ENCODE assay signal across 9 mouse cellular contexts in the genomic region with DNA sequence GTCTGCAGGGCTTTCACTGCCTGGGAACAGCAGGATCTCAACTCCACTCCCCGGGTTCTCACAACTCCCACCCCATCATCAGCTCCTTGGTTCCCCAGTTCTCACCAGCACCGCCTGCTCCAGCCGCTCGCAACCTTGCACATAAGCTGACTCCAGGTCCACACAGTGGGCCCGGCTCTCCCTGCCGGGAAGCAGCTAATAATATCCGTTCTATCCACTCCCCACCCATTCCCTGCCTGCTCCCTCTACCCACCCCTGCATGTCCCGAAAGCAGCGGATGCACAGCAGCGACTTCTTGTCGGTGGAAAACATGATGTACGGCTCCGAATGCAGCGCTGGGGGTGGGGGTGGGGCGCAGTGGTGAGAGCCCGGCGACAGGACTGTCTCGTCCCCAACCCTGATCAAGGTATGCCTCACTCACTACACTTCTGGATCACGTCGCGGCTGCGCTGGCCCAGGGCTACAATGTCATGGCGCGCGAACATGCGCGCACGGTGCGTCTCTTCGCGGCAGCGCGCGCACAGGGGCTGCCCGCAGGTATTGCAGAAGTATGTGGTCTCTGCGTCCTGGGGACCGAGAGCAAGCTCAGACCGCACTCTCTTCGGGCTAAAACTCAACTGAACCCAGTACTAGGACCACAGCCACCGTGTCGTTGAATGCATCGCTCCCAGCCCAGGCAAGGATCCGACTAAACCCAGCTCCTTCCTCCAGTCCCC. TPM values are rescaled to one million over a fixed set of nuclear protein-coding genes. Genes with fewer than 3 reads are reported as not detected.
DNase-seq lines count a peak whose midpoint lies in the region; ATAC-seq and TF ChIP-seq lines count a peak whose summit lies in the region.
"Had no signal": no experiment of that assay in that cellular context is flagged by ENCODE, and none has a peak within 500 bp of the region (broad histone marks: within the 10 kb centered on the region; RNA-seq: fewer than 3 reads in every experiment).

No protein-coding gene starts in this region.

- no peaks in the 10 kb centered on the region for H3K9me3 ChIP-seq in lung, embryonic 14.5 days (ENCODE audit: low read depth, low read length)
- H3K9me3 ChIP-seq in forebrain, embryonic 10.5 days = no peaks in the 10 kb centered on the region
- no peaks in the 10 kb centered on the region for H3K9me3 ChIP-seq in limb, embryonic 11.5 days (ENCODE audit: control insufficient read depth, low read length)

- no peak for TF ChIP-seq POLR2A in olfactory bulb, adult 2 months (IDR thresholded peaks at IDR 0.05; ENCODE audit: insufficient read depth, low read depth, low read length)

- no peaks in the 10 kb centered on the region for H3K4me1 ChIP-seq in lung, embryonic 14.5 days (ENCODE audit: insufficient read depth)
- H3K4me1 ChIP-seq in forebrain, embryonic 10.5 days = peaks cover 53% of the 10 kb centered on the region
- H3K4me1 ChIP-seq in limb, embryonic 11.5 days (ENCODE audit: control insufficient read depth, insufficient read depth, low read length) = peaks cover 21% of the 10 kb centered on the region; the same call in 1 of the 2 replicates
- peaks cover 29% of the 10 kb centered on the region for H3K4me1 ChIP-seq in olfactory bulb, adult 2 months (ENCODE audit: control insufficient read depth, insufficient read depth, low read length)

- no peak for TF ChIP-seq CTCF in lung, embryonic 14.5 days (IDR thresholded peaks at IDR 0.05; ENCODE audit: low read depth)
- no peak for TF ChIP-seq CTCF in olfactory bulb, adult 2 months (IDR thresholded peaks at IDR 0.05; ENCODE audit: insufficient read depth, low read depth, low read length)

- peak overlapping the region; percentile 2; the same call in 1 of the 2 replicates for H3K9ac ChIP-seq in lung, embryonic 14.5 days
- peak overlapping the region; percentile 12; the same call in 1 of the 2 replicates for H3K9ac ChIP-seq in limb, embryonic 11.5 days (ENCODE audit: low read length)

- peaks cover 74% of the 10 kb centered on the region for H3K27me3 ChIP-seq in lung, embryonic 14.5 days (ENCODE audit: insufficient read depth, low read length)
- peaks cover 84% of the 10 kb centered on the region for H3K27me3 ChIP-seq in forebrain, embryonic 10.5 days (ENCODE audit: poor library complexity, severe bottlenecking)
- peaks cover 70% of the 10 kb centered on the region for H3K27me3 ChIP-seq in limb, embryonic 11.5 days (ENCODE audit: control insufficient read depth, insufficient read depth, low read length)

- H3K4me3 ChIP-seq in lung, embryonic 14.5 days (ENCODE audit: low read depth, low read length) = peak overlapping the region; percentile 23
- H3K4me3 ChIP-seq in forebrain, embryonic 10.5 days = peak overlapping the region; percentile 41
- H3K4me3 ChIP-seq in limb, embryonic 11.5 days (ENCODE audit: low read depth, low read length) = peak overlapping the region; percentile 20
- H3K4me3 ChIP-seq in olfactory bulb, adult 2 months (ENCODE audit: insufficient read depth, low read depth, low read length) = peak overlapping the region; percentile 34

- DNase-seq in lung, embryonic 14.5 days = no peak
- DNase-seq in lung, postnatal 25 days (ENCODE audit: low spot score) = no peak
- DNase-seq in forebrain, embryonic 10.5 days (ENCODE audit: extremely low spot score, low spot score) = no peak
- peak; percentile 43 for DNase-seq in limb, embryonic 11.5 days (ENCODE audit: low spot score)
- DNase-seq in layer of hippocampus, adult 18-20 months (ENCODE audit: low spot score in 2 of 2) = no peak
- no peak for DNase-seq in ovary, postnatal 10 days (ENCODE audit: low spot score)
- DNase-seq in thymus, postnatal 0 days (ENCODE audit: low spot score) = no peak

- peak overlapping the region; percentile 50 for H3K4me2 ChIP-seq in lung, embryonic 14.5 days
- peak overlapping the region; percentile 45 for H3K4me2 ChIP-seq in limb, embryonic 11.5 days (ENCODE audit: low read depth, severe bottlenecking)

- under 1% methylated on average over 43 of the region's 43 CpGs for WGBS in lung, embryonic 14.5 days
- WGBS in forebrain, embryonic 10.5 days = under 1% methylated on average over 43 of the region's 43 CpGs
- WGBS in limb, embryonic 11.5 days = under 1% methylated on average over 43 of the region's 43 CpGs
- 1% methylated on average over 43 of the region's 43 CpGs for WGBS in olfactory bulb, adult 2 months

- no peak overlapping the region for H3K27ac ChIP-seq in lung, embryonic 14.5 days (ENCODE audit: low read depth)
- H3K27ac ChIP-seq in forebrain, embryonic 10.5 days = no peak overlapping the region
- H3K27ac ChIP-seq in limb, embryonic 11.5 days (replicated peaks; ENCODE audit: low read depth, low read length) = no peak overlapping the region
- H3K27ac ChIP-seq in olfactory bulb, adult 2 months (ENCODE audit: insufficient read depth, low read depth, low read length) = no peak overlapping the region

- no peaks in the 10 kb centered on the region for H3K36me3 ChIP-seq in lung, embryonic 14.5 days (ENCODE audit: insufficient read depth)
- H3K36me3 ChIP-seq in forebrain, embryonic 10.5 days (replicated peaks) = no peaks in the 10 kb centered on the region
- H3K36me3 ChIP-seq in limb, embryonic 11.5 days (ENCODE audit: control insufficient read depth, insufficient read depth, low read length) = no peaks in the 10 kb centered on the region

- no peak for ATAC-seq in lung, embryonic 14.5 days (ENCODE audit: insufficient read depth)
- ATAC-seq in limb, embryonic 11.5 days (ENCODE audit: insufficient number of reproducible peaks, low FRiP score, low TSS enrichment, low read depth) = no peak

RNA-seq across cellular contexts. Expression of a gene that starts 3.1 kb away (rescaled TPM):
- 0.36 and 0.65 TPM in 2 replicates for polyA plus RNA-seq in lung, embryonic 14.5 days (2014; fragmentation: Nextera tagmentation; extraction: Ambion mirVana)
- polyA plus RNA-seq in forebrain, embryonic 10.5 days (2016; fragmentation: Nextera tagmentation; extraction: Ambion mirVana) = 0.92 and 1.3 TPM in 2 replicates
- 0.19 and 0.92 TPM in 2 replicates for polyA plus RNA-seq in limb, embryonic 11.5 days (2014; fragmentation: Nextera tagmentation; extraction: Ambion mirVana)
- not detected in 2 replicates for polyA plus RNA-seq in olfactory bulb, adult 2 months (2012; ENCODE audit: insufficient read depth, insufficient read length, low replicate concordance, missing spikeins)
- 10 to 100 TPM in 1 of 2 experiments, 1 to 10 TPM in 1; 8.1 to 10.2 TPM for total RNA-seq in layer of hippocampus, adult 18-20 months (2021)
- polyA plus RNA-seq in thymus, postnatal 0 days (2015; fragmentation: Nextera tagmentation; extraction: Ambion mirVana) = 0.09 TPM in 1 of 2 replicates, not detected in the other
- total RNA-seq: gastrocnemius, adult 18-20 months had no signal

RNA-seq across cellular contexts. Expression of a gene that starts 9.9 kb away (rescaled TPM):
- polyA plus RNA-seq in lung, embryonic 14.5 days (2014; fragmentation: Nextera tagmentation; extraction: Ambion mirVana) = 428 and 464 TPM in 2 replicates
- 363 and 368 TPM in 2 replicates for polyA plus RNA-seq in forebrain, embryonic 10.5 days (2016; fragmentation: Nextera tagmentation; extraction: Ambion mirVana)
- 453 and 467 TPM in 2 replicates for polyA plus RNA-seq in limb, embryonic 11.5 days (2014; fragmentation: Nextera tagmentation; extraction: Ambion mirVana)
- not detected in 2 replicates for polyA plus RNA-seq in olfactory bulb, adult 2 months (2012; ENCODE audit: insufficient read depth, insufficient read length, low replicate concordance, missing spikeins)
- 100 to 1,000 TPM; 204 to 205 TPM for total RNA-seq in layer of hippocampus, adult 18-20 months (2021)
- 557 and 592 TPM in 2 replicates for polyA plus RNA-seq in thymus, postnatal 0 days (2015; fragmentation: Nextera tagmentation; extraction: Ambion mirVana)

RNA-seq across cellular contexts. Expression of a gene that starts 18.6 kb away (rescaled TPM):
- polyA plus RNA-seq in lung, embryonic 14.5 days (2014; fragmentation: Nextera tagmentation; extraction: Ambion mirVana) = 31.2 and 31.8 TPM in 2 replicates
- polyA plus RNA-seq in forebrain, embryonic 10.5 days (2016; fragmentation: Nextera tagmentation; extraction: Ambion mirVana) = 23.3 and 26.1 TPM in 2 replicates
- polyA plus RNA-seq in limb, embryonic 11.5 days (2014; fragmentation: Nextera tagmentation; extraction: Ambion mirVana) = 28.3 and 29.9 TPM in 2 replicates
- polyA plus RNA-seq in olfactory bulb, adult 2 months (2012; ENCODE audit: insufficient read depth, insufficient read length, low replicate concordance, missing spikeins) = not detected in 2 replicates
- 10 to 100 TPM; 41.6 to 45.4 TPM for total RNA-seq in layer of hippocampus, adult 18-20 months (2021)
- 19.2 and 19.7 TPM in 2 replicates for polyA plus RNA-seq in thymus, postnatal 0 days (2015; fragmentation: Nextera tagmentation; extraction: Ambion mirVana)

RNA-seq across cellular contexts. Expression of a gene that starts 22.8 kb away (rescaled TPM):
- 0.03 and 0.07 TPM in 2 replicates for polyA plus RNA-seq in lung, embryonic 14.5 days (2014; fragmentation: Nextera tagmentation; extraction: Ambion mirVana)
- polyA plus RNA-seq in forebrain, embryonic 10.5 days (2016; fragmentation: Nextera tagmentation; extraction: Ambion mirVana) = 0.09 and 0.31 TPM in 2 replicates
- polyA plus RNA-seq in limb, embryonic 11.5 days (2014; fragmentation: Nextera tagmentation; extraction: Ambion mirVana) = 0.05 TPM in 1 of 2 replicates, not detected in the other
- polyA plus RNA-seq in olfactory bulb, adult 2 months (2012; ENCODE audit: insufficient read depth, insufficient read length, low replicate concordance, missing spikeins) = 36.3 TPM in 1 of 2 replicates, not detected in the other
- total RNA-seq in layer of hippocampus, adult 18-20 months (2021) = 100 to 1,000 TPM; 129 to 131 TPM
- 0.03 and 0.07 TPM in 2 replicates for polyA plus RNA-seq in thymus, postnatal 0 days (2015; fragmentation: Nextera tagmentation; extraction: Ambion mirVana)

RNA-seq across cellular contexts. Expression of a gene that starts 24.2 kb away (rescaled TPM):
- polyA plus RNA-seq in lung, embryonic 14.5 days (2014; fragmentation: Nextera tagmentation; extraction: Ambion mirVana) = not detected in 2 replicates
- polyA plus RNA-seq in forebrain, embryonic 10.5 days (2016; fragmentation: Nextera tagmentation; extraction: Ambion mirVana) = 0.38 and 0.92 TPM in 2 replicates
- polyA plus RNA-seq in limb, embryonic 11.5 days (2014; fragmentation: Nextera tagmentation; extraction: Ambion mirVana) = not detected in 2 replicates
- polyA plus RNA-seq in olfactory bulb, adult 2 months (2012; ENCODE audit: insufficient read depth, insufficient read length, low replicate concordance, missing spikeins) = not detected in 2 replicates
- total RNA-seq in layer of hippocampus, adult 18-20 months (2021) = not detected
- polyA plus RNA-seq in thymus, postnatal 0 days (2015; fragmentation: Nextera tagmentation; extraction: Ambion mirVana) = 0.07 TPM in 1 of 2 replicates, not detected in the other
- total RNA-seq: gastrocnemius, adult 18-20 months had no signal
